Mouse (Mus musculus) G1E-ER4 (cell line): ENCODE measurements around the gene Arhgap18. TPM values are rescaled to one million over a fixed set of nuclear protein-coding genes. Genes with fewer than 3 reads are reported as not detected.

Experiments
- GATA1 ChIP-seq: IDR thresholded peaks from one replicate; pipeline ENCODE4 v1.8.0; 2012; ENCODE audit warnings: low read length, inconsistent platforms
- polyA plus RNA-seq: library from polyadenylated mRNA; stranded (reverse); fragments of >175 nt; gene quantifications from 2 replicates; pipeline ENCODE4 v1.2.3, GENCODE M21; 2012

Gene Arhgap18
- polyA plus RNA-seq, 1 experiment, result not detected

- TF ChIP-seq GATA1, result no peak
Observed at GRCm38 (mm10) chr10:26770035-26770434, 16.8 kb downstream of the Arhgap18 start.

GRCm38 (mm10) chr10:26771938-26772623, 18.9 kb downstream of the Arhgap18 start:
- TF ChIP-seq GATA1, result no peak

- TF ChIP-seq GATA1, result no peak
Observed at GRCm38 (mm10) chr10:26772624-26773540, 19.7 kb downstream of the Arhgap18 start.

GRCm38 (mm10) chr10:26773541-26773940, 20.3 kb downstream of the Arhgap18 start:
- no peak for TF ChIP-seq GATA1

- TF ChIP-seq GATA1, result no peak
Observed at GRCm38 (mm10) chr10:26774266-26774665, 21.0 kb downstream of the Arhgap18 start.

GRCm38 (mm10) chr10:26776443-26776842, 23.2 kb downstream of the Arhgap18 start:
- no peak for TF ChIP-seq GATA1

GRCm38 (mm10) chr10:26780581-26780980, 27.4 kb downstream of the Arhgap18 start:
- TF ChIP-seq GATA1, result no peak

GRCm38 (mm10) chr10:26789680-26790079, 36.5 kb downstream of the Arhgap18 start:
- TF ChIP-seq GATA1, result no peak

GRCm38 (mm10) chr10:26791810-26792209, 38.6 kb downstream of the Arhgap18 start:
- no peak for TF ChIP-seq GATA1

- TF ChIP-seq GATA1, result no peak
Observed at GRCm38 (mm10) chr10:26793013-26793412, 39.8 kb downstream of the Arhgap18 start.

- TF ChIP-seq GATA1, result no peak
Observed at GRCm38 (mm10) chr10:26796432-26797286, 43.4 kb downstream of the Arhgap18 start.

- no peak for TF ChIP-seq GATA1
Observed at GRCm38 (mm10) chr10:26797287-26797672, 44.1 kb downstream of the Arhgap18 start.

- TF ChIP-seq GATA1, result no peak
Observed at GRCm38 (mm10) chr10:26798752-26799411, 45.7 kb downstream of the Arhgap18 start.

- no peak for TF ChIP-seq GATA1
Observed at GRCm38 (mm10) chr10:26799562-26800051, 46.4 kb downstream of the Arhgap18 start.
